Comparison of ENCODE assay signal across 26 mouse cellular contexts in genomic region chr7:86321323-86321722, GRCm38 (mm10). TPM values are rescaled to one million over a fixed set of nuclear protein-coding genes. Genes with fewer than 3 reads are reported as not detected.
"Had no signal": no experiment of that assay in that cellular context is flagged by ENCODE, and none has a peak within 500 bp of the region (broad histone marks: within the 10 kb centered on the region; RNA-seq: fewer than 3 reads in every experiment).

No protein-coding gene starts in this region.

- H3K36me3 ChIP-seq: midbrain, embryonic 10.5 days; midbrain, embryonic 12.5 days; neural tube, embryonic 13.5 days; neural tube, embryonic 15.5 days had no signal

- H3K4me3 ChIP-seq: midbrain, embryonic 10.5 days; midbrain, embryonic 12.5 days; myocyte; neural tube, embryonic 13.5 days; neural tube, embryonic 15.5 days had no signal

- DNase-seq: lung, adult 18-20 months; lung, embryonic 14.5 days; lung, postnatal 10 days; lung, postnatal 4 days; midbrain, embryonic 14.5 days; retina, postnatal 1 day; right cerebral cortex, adult 18-20 months; right cerebral cortex, postnatal 25 days; right cerebral cortex, postnatal 4 days; spleen, adult 18-20 months; thymus, adult 18-20 months; thymus, postnatal 14 days; thymus, postnatal 36 days had no signal

- H3K27me3 ChIP-seq: midbrain, embryonic 12.5 days; neural tube, embryonic 13.5 days; neural tube, embryonic 15.5 days had no signal

- H3K4me2 ChIP-seq: lung, embryonic 14.5 days; midbrain, embryonic 12.5 days; neural tube, embryonic 13.5 days; neural tube, embryonic 15.5 days had no signal

- H3K4me1 ChIP-seq: midbrain, embryonic 10.5 days; midbrain, embryonic 12.5 days; neural tube, embryonic 13.5 days; neural tube, embryonic 15.5 days had no signal

- H3K9ac ChIP-seq: lung, embryonic 14.5 days; midbrain, embryonic 12.5 days; neural tube, embryonic 13.5 days; neural tube, embryonic 15.5 days had no signal

- H3K27ac ChIP-seq: midbrain, embryonic 10.5 days; midbrain, embryonic 12.5 days; neural tube, embryonic 13.5 days; neural tube, embryonic 15.5 days had no signal

- H3K9me3 ChIP-seq: midbrain, embryonic 10.5 days; midbrain, embryonic 12.5 days; neural tube, embryonic 13.5 days; neural tube, embryonic 15.5 days had no signal

RNA-seq across cellular contexts. Expression of gene Olfr308, which starts 4.1 kb away (rescaled TPM):
- total RNA-seq: megakaryocyte, adult 5-6 weeks; megakaryocyte-erythroid progenitor cell, adult 5-6 weeks had no signal
- polyA plus RNA-seq: lung, embryonic 14.5 days; lung, embryonic 16.5 days; midbrain, embryonic 10.5 days; midbrain, embryonic 12.5 days; midbrain, embryonic 14.5 days; myocyte; neural tube, embryonic 11.5 days; neural tube, embryonic 13.5 days; neural tube, embryonic 15.5 days; small intestine, adult 2 months; stomach, embryonic 14.5 days; stomach, embryonic 16.5 days; thymus, postnatal 0 days had no signal

RNA-seq across cellular contexts. Expression of gene Olfr309, which starts 7.8 kb away (rescaled TPM):
- total RNA-seq: megakaryocyte, adult 5-6 weeks; megakaryocyte-erythroid progenitor cell, adult 5-6 weeks had no signal
- polyA plus RNA-seq: lung, embryonic 14.5 days; lung, embryonic 16.5 days; midbrain, embryonic 10.5 days; midbrain, embryonic 12.5 days; midbrain, embryonic 14.5 days; myocyte; neural tube, embryonic 11.5 days; neural tube, embryonic 13.5 days; neural tube, embryonic 15.5 days; small intestine, adult 2 months; stomach, embryonic 14.5 days; stomach, embryonic 16.5 days; thymus, postnatal 0 days had no signal

RNA-seq across cellular contexts. Expression of gene Olfr307, which starts 16.1 kb away (rescaled TPM):
- total RNA-seq: megakaryocyte, adult 5-6 weeks; megakaryocyte-erythroid progenitor cell, adult 5-6 weeks had no signal
- polyA plus RNA-seq: lung, embryonic 14.5 days; lung, embryonic 16.5 days; midbrain, embryonic 10.5 days; midbrain, embryonic 12.5 days; midbrain, embryonic 14.5 days; myocyte; neural tube, embryonic 11.5 days; neural tube, embryonic 13.5 days; neural tube, embryonic 15.5 days; small intestine, adult 2 months; stomach, embryonic 14.5 days; stomach, embryonic 16.5 days; thymus, postnatal 0 days had no signal

RNA-seq across cellular contexts. Expression of gene Olfr310, which starts 44.4 kb away (rescaled TPM):
- total RNA-seq: megakaryocyte, adult 5-6 weeks; megakaryocyte-erythroid progenitor cell, adult 5-6 weeks had no signal
- polyA plus RNA-seq: lung, embryonic 14.5 days; lung, embryonic 16.5 days; midbrain, embryonic 10.5 days; midbrain, embryonic 12.5 days; midbrain, embryonic 14.5 days; myocyte; neural tube, embryonic 11.5 days; neural tube, embryonic 13.5 days; neural tube, embryonic 15.5 days; small intestine, adult 2 months; stomach, embryonic 14.5 days; stomach, embryonic 16.5 days; thymus, postnatal 0 days had no signal

RNA-seq across cellular contexts. Expression of gene Olfr305, which starts 45.4 kb away (rescaled TPM):
- total RNA-seq: megakaryocyte, adult 5-6 weeks; megakaryocyte-erythroid progenitor cell, adult 5-6 weeks had no signal
- polyA plus RNA-seq: lung, embryonic 14.5 days; lung, embryonic 16.5 days; midbrain, embryonic 10.5 days; midbrain, embryonic 12.5 days; midbrain, embryonic 14.5 days; myocyte; neural tube, embryonic 11.5 days; neural tube, embryonic 13.5 days; neural tube, embryonic 15.5 days; small intestine, adult 2 months; stomach, embryonic 14.5 days; stomach, embryonic 16.5 days; thymus, postnatal 0 days had no signal
